Mouse (Mus musculus): ENCODE results near the gene Stxbp5l. TPM values are rescaled to one million over a fixed set of nuclear protein-coding genes. Genes with fewer than 3 reads are reported as not detected.

Stxbp5l gene
- total and polyA plus RNA-seq, 2 experiments from 2014 or later, result 20.0 to 36.0 TPM

- Histone ChIP-seq H3K9me3 (ENCODE audit: low read length) (no peaks in the 10 kb centered on the region), H3K4me2 (ENCODE audit: low read depth, low read length) (no peak overlapping the region), H3K27me3 (ENCODE audit: insufficient read depth, low read length) (no peaks in the 10 kb centered on the region), H3K36me3 (ENCODE audit: insufficient read depth, low read length) (no peaks in the 10 kb centered on the region), H3K4me3 (ENCODE audit: low read length) (no peak overlapping the region), H3K4me1 (ENCODE audit: insufficient read depth, low read length) (no peaks in the 10 kb centered on the region), H3K9ac (replicated peaks; ENCODE audit: low read length) (no peak overlapping the region), H3K27ac (no peak overlapping the region)
- no peak for TF ChIP-seq CTCF (IDR thresholded peaks at IDR 0.05; ENCODE audit: low read depth)
- ATAC-seq (no peak), DNase-seq (ENCODE audit: low spot score) (no peak)
- 69% methylated on average over 4 of the region's 4 CpGs for WGBS
These were observed 20.8 kb upstream of the Stxbp5l start for GRCm38 (mm10) chr16:37405536-37405935.

- Histone ChIP-seq H3K9ac (replicated peaks; ENCODE audit: low read length) (no peak overlapping the region), H3K4me3 (ENCODE audit: low read length) (no peak overlapping the region), H3K27me3 (ENCODE audit: insufficient read depth, low read length) (no peaks in the 10 kb centered on the region), H3K36me3 (ENCODE audit: insufficient read depth, low read length) (no peaks in the 10 kb centered on the region), H3K4me2 (ENCODE audit: low read depth, low read length) (no peak overlapping the region), H3K9me3 (ENCODE audit: low read length) (no peaks in the 10 kb centered on the region), H3K4me1 (ENCODE audit: insufficient read depth, low read length) (no peaks in the 10 kb centered on the region), H3K27ac (no peak overlapping the region)
- TF ChIP-seq CTCF (IDR thresholded peaks at IDR 0.05; ENCODE audit: low read depth), result no peak
- ATAC-seq (no peak), DNase-seq (ENCODE audit: low spot score) (no peak)
- WGBS, result 59% methylated on average over 1 of the region's 1 CpGs
These were observed 20.2 kb upstream of the Stxbp5l start for GRCm38 (mm10) chr16:37404922-37405321.

GRCm38 (mm10) chr16:37389964-37390363 lies 5.2 kb upstream of the Stxbp5l start:
- no peak for TF ChIP-seq CTCF (IDR thresholded peaks at IDR 0.05; ENCODE audit: low read depth)
- H3K9ac ChIP-seq (replicated peaks; ENCODE audit: low read length), result no peak overlapping the region
- no peak overlapping the region for H3K4me2 ChIP-seq (ENCODE audit: low read depth, low read length)
- H3K27ac ChIP-seq, result no peak overlapping the region
- H3K27me3 ChIP-seq (ENCODE audit: insufficient read depth, low read length), result no peaks in the 10 kb centered on the region
- ATAC-seq, result no peak
- H3K4me1 ChIP-seq (ENCODE audit: insufficient read depth, low read length), result no peaks in the 10 kb centered on the region
- no peak overlapping the region for H3K4me3 ChIP-seq (ENCODE audit: low read length)
- no peaks in the 10 kb centered on the region for H3K36me3 ChIP-seq (ENCODE audit: insufficient read depth, low read length)
- no peaks in the 10 kb centered on the region for H3K9me3 ChIP-seq (ENCODE audit: low read length)
- no peak for DNase-seq (ENCODE audit: low spot score)

- no peak for TF ChIP-seq CTCF (IDR thresholded peaks at IDR 0.05; ENCODE audit: low read depth)
- H3K27ac ChIP-seq, result no peak overlapping the region
- no peak overlapping the region for H3K4me3 ChIP-seq (ENCODE audit: low read length)
- no peak for ATAC-seq
- H3K9ac ChIP-seq (replicated peaks; ENCODE audit: low read length), result no peak overlapping the region
- H3K27me3 ChIP-seq (ENCODE audit: insufficient read depth, low read length), result no peaks in the 10 kb centered on the region
- H3K4me2 ChIP-seq (ENCODE audit: low read depth, low read length), result no peak overlapping the region
- no peaks in the 10 kb centered on the region for H3K36me3 ChIP-seq (ENCODE audit: insufficient read depth, low read length)
- H3K9me3 ChIP-seq (ENCODE audit: low read length), result no peaks in the 10 kb centered on the region
- 65% methylated on average over 4 of the region's 4 CpGs for WGBS
- no peaks in the 10 kb centered on the region for H3K4me1 ChIP-seq (ENCODE audit: insufficient read depth, low read length)
- no peak for DNase-seq (ENCODE audit: low spot score)
These were observed 4.6 kb upstream of the Stxbp5l start for GRCm38 (mm10) chr16:37389201-37389905.

- Histone ChIP-seq H3K9me3 (ENCODE audit: low read length) (no peaks in the 10 kb centered on the region), H3K4me3 (ENCODE audit: low read length) (peak overlapping the region; percentile 65), H3K4me1 (ENCODE audit: insufficient read depth, low read length) (0 out of 2 replicates have a peak, but pooled peaks cover 4% of the 10 kb centered on the region), H3K27ac (peak overlapping the region; percentile 80), H3K4me2 (ENCODE audit: low read depth, low read length) (peak overlapping the region; percentile 64), H3K9ac (replicated peaks; ENCODE audit: low read length) (peak overlapping the region; percentile 71), H3K36me3 (ENCODE audit: insufficient read depth, low read length) (no peaks in the 10 kb centered on the region), H3K27me3 (ENCODE audit: insufficient read depth, low read length) (no peaks in the 10 kb centered on the region)
- TF ChIP-seq CTCF (IDR thresholded peaks at IDR 0.05; ENCODE audit: low read depth), result no peak
- peak; percentile 68 for DNase-seq (ENCODE audit: low spot score)
- 0% methylated on average over 30 of the region's 30 CpGs for WGBS
- ATAC-seq, result peak; percentile 83
These were observed 393 bp downstream of the Stxbp5l start for GRCm38 (mm10) chr16:37384369-37384768.

- Histone ChIP-seq H3K27ac (no peak overlapping the region), H3K4me3 (ENCODE audit: low read length) (peak overlapping the region; percentile 65), H3K9me3 (ENCODE audit: low read length) (no peaks in the 10 kb centered on the region), H3K4me2 (ENCODE audit: low read depth, low read length) (peak overlapping the region; percentile 64), H3K9ac (replicated peaks; ENCODE audit: low read length) (0 out of 2 replicates have a peak overlapping the region, but pooled peaks have one; percentile 71), H3K36me3 (ENCODE audit: insufficient read depth, low read length) (no peaks in the 10 kb centered on the region), H3K4me1 (ENCODE audit: insufficient read depth, low read length) (0 out of 2 replicates have a peak, but pooled peaks cover 4% of the 10 kb centered on the region), H3K27me3 (ENCODE audit: insufficient read depth, low read length) (no peaks in the 10 kb centered on the region)
- WGBS, result 49% methylated on average over 4 of the region's 4 CpGs
- DNase-seq (ENCODE audit: low spot score) (no peak), ATAC-seq (no peak)
- TF ChIP-seq CTCF (IDR thresholded peaks at IDR 0.05; ENCODE audit: low read depth), result no peak
These were observed 1.3 kb downstream of the Stxbp5l start for GRCm38 (mm10) chr16:37383426-37383825.

- WGBS, result 72% methylated on average over 1 of the region's 1 CpGs
These were observed 12.0 kb downstream of the Stxbp5l start for GRCm38 (mm10) chr16:37372716-37373115.

More at GRCm38 (mm10) chr16:37372716-37373115, 12.0 kb downstream of the Stxbp5l start:
- Histone ChIP-seq H3K4me1 (ENCODE audit: insufficient read depth, low read length) (no peaks in the 10 kb centered on the region), H3K36me3 (ENCODE audit: insufficient read depth, low read length) (no peaks in the 10 kb centered on the region), H3K27me3 (ENCODE audit: insufficient read depth, low read length) (no peaks in the 10 kb centered on the region), H3K9ac (replicated peaks; ENCODE audit: low read length) (no peak overlapping the region), H3K27ac (no peak overlapping the region), H3K4me3 (ENCODE audit: low read length) (no peak overlapping the region), H3K9me3 (ENCODE audit: low read length) (no peaks in the 10 kb centered on the region), H3K4me2 (ENCODE audit: low read depth, low read length) (no peak overlapping the region)
- DNase-seq (ENCODE audit: low spot score) (no peak), ATAC-seq (no peak)
- no peak for TF ChIP-seq CTCF (IDR thresholded peaks at IDR 0.05; ENCODE audit: low read depth)
